Mouse (Mus musculus) lung, postnatal 0 days (tissue): ENCODE results near the gene Gm11096. TPM values are rescaled to one million over a fixed set of nuclear protein-coding genes. Genes with fewer than 3 reads are reported as not detected.

Source experiments
- ATAC-seq: fragments of 200-750 bp; cut with Nextera tagmentation; 2 replicates; pipeline ENCODE4 v1.8.0; 2017; ENCODE audit warnings: moderate library complexity
- DNase-seq: peaks from one replicate; pipeline ENCODE4 v3.0.0-alpha.2; 2016; ENCODE audit warnings: low spot score
- H3K27ac ChIP-seq: fragments of 300-500 bp; sonication (generic); 2 replicates; pipeline ENCODE4 v1.5.1; 2014; ENCODE audit warnings: antibody characterized with exemption, mild to moderate bottlenecking, low read length, mixed read lengths
- H3K27me3 ChIP-seq: fragments of 300-500 bp; sonication (generic); replicated peaks from 2 replicates; pipeline ENCODE4 v1.6.1; 2014; ENCODE audit warnings: low read length, mixed read lengths; ENCODE audit not compliant: insufficient read depth
- H3K36me3 ChIP-seq: fragments of 300-500 bp; sonication (generic); 2 replicates; pipeline ENCODE4 v1.6.1; 2014; ENCODE audit warnings: low read length, mixed read lengths; ENCODE audit not compliant: insufficient read depth
- H3K4me1 ChIP-seq: fragments of 300-500 bp; sonication (generic); 2 replicates; pipeline ENCODE4 v1.6.1; 2014; ENCODE audit warnings: antibody characterized with exemption, low read depth, low read length, mixed read lengths; ENCODE audit not compliant: insufficient read depth
- H3K4me2 ChIP-seq: fragments of 300-500 bp; sonication (generic); replicated peaks from 2 replicates; pipeline ENCODE4 v1.6.1; 2014; ENCODE audit warnings: low read depth, mild to moderate bottlenecking, low read length, moderate library complexity, mixed read lengths
- H3K4me3 ChIP-seq: fragments of 300-500 bp; sonication (generic); 2 replicates; pipeline ENCODE4 v1.5.1; 2014; ENCODE audit warnings: low read depth, low read length
- H3K9ac ChIP-seq: fragments of 300-500 bp; sonication (generic); replicated peaks from 2 replicates; pipeline ENCODE4 v1.6.1; 2014; ENCODE audit warnings: low read depth, mild to moderate bottlenecking
- H3K9me3 ChIP-seq: fragments of 300-500 bp; sonication (generic); 2 replicates; pipeline ENCODE4 v1.6.1; 2016; ENCODE audit warnings: low read length, mixed read lengths
- CTCF ChIP-seq: IDR thresholded peaks from 2 replicates; pipeline ENCODE4 v1.5.1; 2016; ENCODE audit warnings: antibody characterized with exemption, mild to moderate bottlenecking
- EP300 ChIP-seq: IDR thresholded peaks from 2 replicates; pipeline ENCODE4 v1.6.1; 2016; ENCODE audit warnings: antibody characterized with exemption, mild to moderate bottlenecking, control low read depth
- WGBS: fragments of 180-500 bp; shearing (Covaris S2); extraction: QIAGEN DNeasy Blood & Tissue Kit; methylation state at CpG from one replicate; pipeline ENCODE4 v1.1.7; 2014; 5-methylcytosine and 5-hydroxymethylcytosine counted together
- polyA plus RNA-seq: library from polyadenylated mRNA; unstranded; fragments of >200 nt; fragmentation: Nextera tagmentation; extraction: Ambion mirVana; gene quantifications from 2 replicates; pipeline ENCODE4 v1.2.1, GENCODE M21; 2015

The Gm11096 gene
- polyA plus RNA-seq, 1 experiment from 2014 or later: not detected

- DNase-seq (peak; percentile 31), ATAC-seq (no peak)
- WGBS: 65% methylated on average over 1 of the region's 1 CpGs
- TF ChIP-seq CTCF (peak; percentile 49), EP300 (no peak)
- Histone ChIP-seq H3K9me3 (no peaks in the 10 kb centered on the region), H3K27me3 (no peaks in the 10 kb centered on the region), H3K4me3 (no peak overlapping the region), H3K36me3 (no peaks in the 10 kb centered on the region), H3K27ac (no peak overlapping the region), H3K4me1 (no peaks in the 10 kb centered on the region), H3K4me2 (no peak overlapping the region), H3K9ac (no peak overlapping the region)
Observed at GRCm38 (mm10) chr17:81477420-81477819, 35.9 kb downstream of the Gm11096 start.

GRCm38 (mm10) chr17:81479807-81480206 lies 38.2 kb downstream of the Gm11096 start:
- H3K4me2 ChIP-seq: no peak overlapping the region

DNA sequence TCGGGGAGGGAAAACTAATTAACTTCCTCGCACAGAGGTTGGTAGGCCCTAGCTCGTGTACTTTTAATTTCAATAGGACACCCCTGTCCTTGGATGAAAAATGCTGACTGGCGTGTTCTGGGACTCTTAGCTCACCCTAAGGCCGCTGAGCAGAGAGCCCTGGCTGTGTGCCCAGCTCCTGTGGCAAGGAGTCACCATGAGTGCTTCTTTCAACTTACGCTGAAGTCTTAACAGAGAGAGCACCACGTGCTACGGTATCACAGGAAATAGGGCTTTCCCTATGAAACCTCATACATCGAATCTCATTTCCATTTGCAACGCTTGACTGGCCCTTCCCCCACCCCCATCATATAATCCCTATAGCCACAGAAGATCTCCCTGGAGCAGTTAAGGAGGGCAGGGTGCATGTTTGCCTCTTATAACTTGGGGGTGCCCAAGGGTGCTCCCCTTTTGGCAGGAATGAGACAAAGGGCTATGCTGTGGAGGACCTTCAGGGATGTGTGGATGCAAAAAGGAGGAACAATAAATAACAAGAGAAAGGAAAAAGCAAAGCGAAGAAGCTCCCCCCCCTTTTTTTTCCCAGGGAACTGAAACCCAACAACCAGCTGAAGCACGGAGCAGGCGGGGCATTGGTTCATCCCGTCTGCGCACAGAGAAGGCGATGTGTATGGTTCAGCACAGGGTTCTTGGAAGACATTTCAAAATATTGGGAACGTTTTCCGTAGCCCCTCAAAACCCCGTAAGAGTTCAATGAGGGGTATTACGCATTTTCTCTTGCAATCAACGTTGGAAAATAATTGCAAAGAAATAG lies 39.0 kb downstream of the Gm11096 start:
- no peak for TF ChIP-seq CTCF
- TF ChIP-seq EP300: no peak
- Histone ChIP-seq H3K4me1 (no peaks in the 10 kb centered on the region), H3K27ac (no peak overlapping the region), H3K4me2 (0 out of 2 replicates have a peak overlapping the region, but pooled peaks have one; percentile 2), H3K27me3 (no peaks in the 10 kb centered on the region), H3K36me3 (no peaks in the 10 kb centered on the region), H3K9me3 (no peaks in the 10 kb centered on the region), H3K9ac (no peak overlapping the region), H3K4me3 (no peak overlapping the region)
- DNase-seq: peak; percentile 90
- peak; percentile 95 for ATAC-seq
- 54% methylated on average over 21 of the region's 21 CpGs for WGBS

More at GRCm38 (mm10) chr17:81479807-81480206, 38.2 kb downstream of the Gm11096 start:
- DNase-seq (no peak), ATAC-seq (no peak)
- H3K4me3 ChIP-seq: no peak overlapping the region
- TF ChIP-seq CTCF: no peak
- TF ChIP-seq EP300: no peak
- H3K27me3 ChIP-seq: no peaks in the 10 kb centered on the region
- no peak overlapping the region for H3K9ac ChIP-seq
- H3K27ac ChIP-seq: no peak overlapping the region
- H3K9me3 ChIP-seq: no peaks in the 10 kb centered on the region
- WGBS: 61% methylated on average over 4 of the region's 4 CpGs
- H3K4me1 ChIP-seq: no peaks in the 10 kb centered on the region
- H3K36me3 ChIP-seq: no peaks in the 10 kb centered on the region

GRCm38 (mm10) chr17:81481843-81482490 lies 40.4 kb downstream of the Gm11096 start:
- Histone ChIP-seq H3K4me3 (no peak overlapping the region), H3K9ac (no peak overlapping the region), H3K9me3 (no peaks in the 10 kb centered on the region), H3K36me3 (no peaks in the 10 kb centered on the region), H3K4me2 (no peak overlapping the region), H3K4me1 (no peaks in the 10 kb centered on the region), H3K27ac (no peak overlapping the region), H3K27me3 (no peaks in the 10 kb centered on the region)
- no peak for DNase-seq
- TF ChIP-seq EP300 (no peak), CTCF (no peak)
- ATAC-seq: no peak
- WGBS: 83% methylated on average over 11 of the region's 11 CpGs

- Histone ChIP-seq H3K27me3 (no peaks in the 10 kb centered on the region), H3K9me3 (no peaks in the 10 kb centered on the region), H3K4me3 (no peak overlapping the region), H3K9ac (no peak overlapping the region), H3K4me2 (no peak overlapping the region), H3K27ac (no peak overlapping the region), H3K4me1 (no peaks in the 10 kb centered on the region), H3K36me3 (no peaks in the 10 kb centered on the region)
- TF ChIP-seq CTCF (no peak), EP300 (no peak)
- DNase-seq (peak; percentile 17), ATAC-seq (no peak)
- 87% methylated on average over 1 of the region's 1 CpGs for WGBS
Observed at GRCm38 (mm10) chr17:81486388-81486787, 44.8 kb downstream of the Gm11096 start.
